Mouse (Mus musculus) ES-Bruce4 (cell line): ENCODE results near the gene Ppp1r13l.

Source experiments
- CTCF ChIP-seq: IDR thresholded peaks from one replicate; pipeline ENCODE4 v1.8.1; 2011; ENCODE audit warnings: low read depth, low read length
- EP300 ChIP-seq: IDR thresholded peaks from 2 replicates; pipeline ENCODE4 v1.6.1; 2011; ENCODE audit warnings: low read depth, low read length; ENCODE audit not compliant: insufficient read depth
- POLR2A ChIP-seq: IDR thresholded peaks from one replicate; pipeline ENCODE4 v1.8.1; 2011; ENCODE audit warnings: low read length; ENCODE audit not compliant: insufficient read depth

GRCm38 (mm10) chr7:19359892-19360641 is 518 bp downstream of the Ppp1r13l start:
- TF ChIP-seq CTCF (no peak), POLR2A (no peak), EP300 (no peak)
